Mouse (Mus musculus) brain, embryonic 14.5 days (tissue): ENCODE measurements at regions not wholly inside any gene's neighbourhood (a gene's known extent, or its start where the extent isn't known, plus 50 kb on each side); places are given as distances from the start of the nearest gene placed in this dataset.

Experiments used
- CTCF ChIP-seq: fragments of 200-500 bp; IDR thresholded peaks from 2 replicates; pipeline ENCODE4 v1.5.1; 2012; ENCODE audit warnings: inconsistent platforms, mild to moderate bottlenecking, moderate library complexity, borderline replicate concordance; ENCODE audit not compliant: insufficient read depth, insufficient read length; ENCODE audit errors: extremely low read depth
- POLR2A ChIP-seq: fragments of 200-500 bp; IDR thresholded peaks from 2 replicates; pipeline ENCODE4 v1.6.1; 2012; ENCODE audit warnings: mild to moderate bottlenecking, inconsistent platforms, borderline replicate concordance; ENCODE audit not compliant: poor library complexity, insufficient read depth, insufficient read length, severe bottlenecking; ENCODE audit errors: extremely low read depth

GRCm38 (mm10) chrX:166964656-166965582, 244.2 kb downstream of the Tmsb4x start:
- no peak for TF ChIP-seq POLR2A
- no peak for TF ChIP-seq CTCF
